Mouse (Mus musculus) liver, embryonic 11.5 days (tissue): ENCODE results near the gene Ssc4d. TPM values are rescaled to one million over a fixed set of nuclear protein-coding genes. Genes with fewer than 3 reads are reported as not detected.

Experiments
- ATAC-seq: fragments of 200-750 bp; cut with Nextera tagmentation; replicated peaks from 2 replicates; pipeline ENCODE4 v1.8.0; 2017; ENCODE audit warnings: moderate number of reproducible peaks, mild to moderate bottlenecking, moderate TSS enrichment, moderate library complexity; ENCODE audit not compliant: low FRiP score
- DNase-seq: peaks from one replicate; pipeline ENCODE4 v3.0.0-alpha.2; 2017; ENCODE audit warnings: low spot score
- H3K27ac ChIP-seq: fragments of 300-500 bp; sonication (generic); 2 replicates; pipeline ENCODE4 v1.5.1; 2014; ENCODE audit warnings: mild to moderate bottlenecking, low read depth, low read length, control low read depth
- H3K27me3 ChIP-seq: fragments of 300-500 bp; sonication (generic); replicated peaks from 2 replicates; pipeline ENCODE4 v1.6.1; 2014; ENCODE audit warnings: low read length, mixed read lengths; ENCODE audit not compliant: control insufficient read depth, insufficient read depth
- H3K36me3 ChIP-seq: fragments of 300-500 bp; sonication (generic); 2 replicates; pipeline ENCODE4 v1.6.1; 2014; ENCODE audit warnings: mild to moderate bottlenecking, low read length, moderate library complexity, mixed read lengths; ENCODE audit not compliant: control insufficient read depth, insufficient read depth
- H3K4me1 ChIP-seq: fragments of 300-500 bp; sonication (generic); replicated peaks from 2 replicates; pipeline ENCODE4 v1.6.1; 2014; ENCODE audit warnings: low read length, mixed read lengths; ENCODE audit not compliant: control insufficient read depth, insufficient read depth
- H3K4me2 ChIP-seq: fragments of 300-500 bp; sonication (generic); 2 replicates; pipeline ENCODE4 v1.6.1; 2014; ENCODE audit warnings: mild to moderate bottlenecking, control low read depth, moderate library complexity
- H3K4me3 ChIP-seq: fragments of 300-500 bp; sonication (generic); 2 replicates; pipeline ENCODE4 v1.5.1; 2014; ENCODE audit warnings: low read depth, low read length, control low read depth
- H3K9ac ChIP-seq: fragments of 300-500 bp; sonication (generic); 2 replicates; pipeline ENCODE4 v1.6.1; 2014; ENCODE audit warnings: low read depth, low read length, control low read depth
- H3K9me3 ChIP-seq: fragments of 300-500 bp; sonication (generic); 2 replicates; pipeline ENCODE4 v1.6.1; 2016; ENCODE audit warnings: low read length, inconsistent platforms, mixed read lengths; ENCODE audit not compliant: control insufficient read depth
- WGBS: fragments of 180-500 bp; shearing (Covaris S2); extraction: QIAGEN DNeasy Blood & Tissue Kit; methylation state at CpG from one replicate; pipeline ENCODE4 v1.1.7; 2014; 5-methylcytosine and 5-hydroxymethylcytosine counted together
- polyA plus RNA-seq: library from polyadenylated mRNA; unstranded; fragments of >200 nt; fragmentation: Nextera tagmentation; extraction: Ambion mirVana; gene quantifications from 2 replicates; pipeline ENCODE4 v1.2.1, GENCODE M21; 2014

The Ssc4d gene
- polyA plus RNA-seq, 1 experiment from 2014 or later, result 3.0 TPM

GRCm38 (mm10) chr5:135968781-135969180 lies 5.5 kb downstream of the Ssc4d start:
- no peaks in the 10 kb centered on the region for H3K9me3 ChIP-seq
- no peak overlapping the region for H3K27ac ChIP-seq
- H3K9ac ChIP-seq, result no peak overlapping the region
- ATAC-seq, result no peak
- no peak overlapping the region for H3K4me2 ChIP-seq
- no peaks in the 10 kb centered on the region for H3K36me3 ChIP-seq
- WGBS, result 39% methylated on average over 1 of the region's 1 CpGs
- peaks cover 4% of the 10 kb centered on the region; the same call in 1 of the 2 replicates for H3K4me1 ChIP-seq
- DNase-seq, result no peak
- 0 out of 2 replicates have a peak, but pooled peaks cover 4% of the 10 kb centered on the region for H3K27me3 ChIP-seq
- H3K4me3 ChIP-seq, result no peak overlapping the region

GRCm38 (mm10) chr5:135966866-135967265 lies 7.5 kb downstream of the Ssc4d start:
- H3K36me3 ChIP-seq, result no peaks in the 10 kb centered on the region
- 0 out of 2 replicates have a peak, but pooled peaks cover 4% of the 10 kb centered on the region for H3K27me3 ChIP-seq
- DNase-seq (no peak), ATAC-seq (no peak)
- no peak overlapping the region for H3K27ac ChIP-seq
- H3K4me3 ChIP-seq, result no peak overlapping the region
- no peak overlapping the region for H3K4me2 ChIP-seq
- 59% methylated on average over 9 of the region's 9 CpGs for WGBS
- H3K9ac ChIP-seq, result no peak overlapping the region
- H3K4me1 ChIP-seq, result peaks cover 8% of the 10 kb centered on the region
- no peaks in the 10 kb centered on the region for H3K9me3 ChIP-seq

GRCm38 (mm10) chr5:135965501-135965930 lies 8.8 kb downstream of the Ssc4d start:
- no peaks in the 10 kb centered on the region for H3K36me3 ChIP-seq
- H3K4me2 ChIP-seq, result peak overlapping the region; percentile 47
- H3K4me1 ChIP-seq, result peaks cover 21% of the 10 kb centered on the region
- 0 out of 2 replicates have a peak overlapping the region, but pooled peaks have one; percentile 15 for H3K4me3 ChIP-seq
- no peaks in the 10 kb centered on the region for H3K9me3 ChIP-seq
- DNase-seq (no peak), ATAC-seq (no peak)
- H3K9ac ChIP-seq, result no peak overlapping the region
- 23% methylated on average over 24 of the region's 24 CpGs for WGBS
- H3K27ac ChIP-seq, result no peak overlapping the region
- H3K27me3 ChIP-seq, result 0 out of 2 replicates have a peak, but pooled peaks cover 4% of the 10 kb centered on the region

GRCm38 (mm10) chr5:135963280-135963627 lies 11.1 kb downstream of the Ssc4d start:
- no peak for DNase-seq

GRCm38 (mm10) chr5:135962492-135963279 lies 11.6 kb downstream of the Ssc4d start:
- Histone ChIP-seq H3K4me3 (peak overlapping the region; percentile 61), H3K9ac (peak overlapping the region; percentile 78), H3K27ac (peak overlapping the region; percentile 95), H3K4me2 (peak overlapping the region; percentile 96), H3K27me3 (0 out of 2 replicates have a peak, but pooled peaks cover 4% of the 10 kb centered on the region), H3K9me3 (no peaks in the 10 kb centered on the region), H3K4me1 (peaks cover 33% of the 10 kb centered on the region), H3K36me3 (no peaks in the 10 kb centered on the region)
- DNase-seq, result peak; percentile 96
- WGBS, result under 1% methylated on average over 64 of the region's 64 CpGs
- ATAC-seq, result peak; percentile 92

More at GRCm38 (mm10) chr5:135963280-135963627, 11.1 kb downstream of the Ssc4d start:
- Histone ChIP-seq H3K4me2 (peak overlapping the region; percentile 96), H3K4me3 (peak overlapping the region; percentile 61), H3K36me3 (no peaks in the 10 kb centered on the region), H3K9me3 (no peaks in the 10 kb centered on the region), H3K27me3 (0 out of 2 replicates have a peak, but pooled peaks cover 4% of the 10 kb centered on the region), H3K4me1 (peaks cover 30% of the 10 kb centered on the region), H3K27ac (peak overlapping the region; percentile 95), H3K9ac (peak overlapping the region; percentile 78)
- WGBS, result 5% methylated on average over 6 of the region's 6 CpGs
- no peak for ATAC-seq

- DNase-seq, result no peak
- ATAC-seq, result peak; percentile 75; the same call in 1 of the 2 replicates
- H3K4me1 ChIP-seq, result peaks cover 35% of the 10 kb centered on the region
- no peaks in the 10 kb centered on the region for H3K36me3 ChIP-seq
- H3K27ac ChIP-seq, result peak overlapping the region; percentile 95
- peak overlapping the region; percentile 81 for H3K9ac ChIP-seq
- no peaks in the 10 kb centered on the region for H3K9me3 ChIP-seq
- H3K4me2 ChIP-seq, result peak overlapping the region; percentile 96
- 0% methylated on average over 11 of the region's 11 CpGs for WGBS
- H3K4me3 ChIP-seq, result peak overlapping the region; percentile 61
- 0 out of 2 replicates have a peak, but pooled peaks cover 4% of the 10 kb centered on the region for H3K27me3 ChIP-seq
These were observed 12.2 kb downstream of the Ssc4d start for GRCm38 (mm10) chr5:135962125-135962491.

GRCm38 (mm10) chr5:135960909-135961635 lies 13.3 kb downstream of the Ssc4d start:
- Histone ChIP-seq H3K27me3 (0 out of 2 replicates have a peak, but pooled peaks cover 4% of the 10 kb centered on the region), H3K9ac (peak overlapping the region; percentile 81), H3K36me3 (no peaks in the 10 kb centered on the region), H3K4me1 (peaks cover 41% of the 10 kb centered on the region), H3K4me3 (peak overlapping the region; percentile 61; the same call in 1 of the 2 replicates), H3K4me2 (peak overlapping the region; percentile 96), H3K27ac (peak overlapping the region; percentile 95), H3K9me3 (no peaks in the 10 kb centered on the region)
- DNase-seq (no peak), ATAC-seq (no peak)
- WGBS, result 88% methylated on average over 15 of the region's 15 CpGs

- WGBS, result 86% methylated on average over 7 of the region's 7 CpGs
These were observed 14.4 kb downstream of the Ssc4d start for GRCm38 (mm10) chr5:135959911-135960310.

More at GRCm38 (mm10) chr5:135959911-135960310, 14.4 kb downstream of the Ssc4d start:
- H3K36me3 ChIP-seq, result no peaks in the 10 kb centered on the region
- DNase-seq, result no peak
- H3K4me3 ChIP-seq, result no peak overlapping the region
- no peak overlapping the region for H3K27ac ChIP-seq
- H3K4me1 ChIP-seq, result peaks cover 37% of the 10 kb centered on the region
- no peak for ATAC-seq
- no peak overlapping the region for H3K4me2 ChIP-seq
- no peaks in the 10 kb centered on the region for H3K9me3 ChIP-seq
- no peak overlapping the region for H3K9ac ChIP-seq
- no peaks in the 10 kb centered on the region for H3K27me3 ChIP-seq
